Mouse (Mus musculus): ENCODE measurements around the gene Gdpgp1. TPM values are rescaled to one million over a fixed set of nuclear protein-coding genes. Genes with fewer than 3 reads are reported as not detected.

Gdpgp1 gene
- total RNA-seq, 4 experiments from 2014 or later: 0.56 to 1.3 (median 0.83) TPM

DNA sequence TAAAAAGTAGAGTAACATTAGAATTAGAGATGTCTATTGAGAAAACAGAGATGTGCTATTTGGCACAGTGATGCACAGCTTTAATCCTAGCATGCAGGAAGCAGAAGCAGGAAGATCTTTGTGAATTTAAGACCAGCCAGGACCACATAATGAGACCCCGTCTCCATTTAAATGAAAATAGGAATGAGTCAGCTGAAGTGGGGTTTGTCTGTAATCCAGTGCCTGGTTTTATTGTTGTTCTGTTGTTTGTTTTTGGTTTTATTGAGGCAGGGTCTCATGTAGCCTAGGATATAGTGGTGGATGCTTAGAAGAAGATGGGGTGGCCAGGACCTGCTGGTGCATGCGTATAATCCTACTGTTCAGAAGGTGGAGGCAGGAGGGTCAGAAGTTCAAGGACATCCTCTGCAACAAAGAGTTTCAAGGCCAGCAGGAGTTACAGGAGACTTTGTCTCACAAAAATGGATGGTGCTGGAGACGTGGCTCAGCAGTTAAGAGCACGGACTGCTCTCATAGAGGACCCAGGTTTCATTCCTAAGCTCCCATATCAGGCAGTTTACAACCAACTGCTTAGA lies 11.4 kb upstream of the Gdpgp1 start:
- no peak for DNase-seq (ENCODE audit: low spot score in 2 of 2)

DNA sequence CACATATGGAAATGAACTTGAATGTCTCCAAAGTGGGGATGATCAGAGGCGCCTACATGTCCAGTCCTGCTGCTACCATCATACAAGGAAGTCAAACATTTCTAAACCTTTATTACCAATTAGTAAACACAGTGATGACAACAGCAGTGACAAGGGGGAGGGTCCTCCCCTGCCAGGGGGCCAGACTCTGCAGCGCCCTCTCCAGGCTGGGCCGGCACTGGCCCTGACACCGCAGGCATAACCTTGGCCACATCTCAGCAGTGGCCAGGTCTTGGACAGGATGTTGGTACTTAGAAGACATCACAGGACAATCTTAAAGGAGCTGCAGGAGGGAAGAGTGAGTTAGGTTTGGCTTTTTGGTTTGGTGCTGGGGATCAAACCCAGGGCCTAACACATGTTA lies 5.6 kb upstream of the Gdpgp1 start:
- no peak for DNase-seq (ENCODE audit: low spot score in 2 of 2)

GRCm38 (mm10) chr7:80230196-80230595 lies 2.5 kb upstream of the Gdpgp1 start:
- no peak for DNase-seq (ENCODE audit: low spot score in 2 of 2)

GRCm38 (mm10) chr7:80231971-80232488 lies 635 bp upstream of the Gdpgp1 start:
- no peak for DNase-seq (ENCODE audit: low spot score in 2 of 2)

DNA sequence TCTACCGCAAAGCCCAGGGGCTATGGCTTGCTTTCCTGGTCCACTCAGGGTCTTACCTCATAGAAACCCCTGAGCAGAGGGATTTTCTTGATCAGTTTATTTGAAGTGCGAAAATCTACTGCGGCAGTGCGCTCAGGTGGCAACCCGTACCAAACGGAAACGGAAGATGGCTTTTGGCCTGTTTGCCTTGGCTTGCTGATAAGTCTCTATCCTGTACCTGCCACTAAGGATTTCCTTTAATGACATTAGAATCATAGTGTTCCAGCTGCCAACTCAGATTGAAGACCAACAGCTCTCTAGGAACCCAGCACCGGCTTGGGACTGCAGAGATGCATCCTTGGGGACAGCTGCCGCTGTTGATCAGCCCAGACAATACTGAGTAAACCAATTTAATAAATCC lies 1.1 kb downstream of the Gdpgp1 start:
- DNase-seq (ENCODE audit: low spot score in 2 of 2): no peak

DNA sequence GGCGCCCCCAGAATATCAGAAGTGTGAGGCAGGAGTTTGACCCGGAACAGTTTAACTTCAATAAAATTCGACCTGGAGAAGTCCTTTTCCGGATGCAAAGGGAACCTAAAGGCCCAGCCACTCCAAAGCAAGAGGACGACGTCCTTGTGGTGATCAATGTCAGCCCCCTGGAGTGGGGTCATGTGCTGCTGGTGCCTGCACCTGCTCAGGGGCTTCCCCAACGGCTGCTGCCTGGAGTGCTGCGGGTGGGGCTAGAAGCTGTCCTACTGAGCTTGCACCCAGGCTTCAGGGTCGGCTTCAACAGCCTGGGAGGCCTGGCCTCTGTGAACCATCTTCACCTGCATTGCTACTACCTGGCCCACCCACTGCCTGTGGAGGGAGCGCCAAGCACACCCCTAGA lies 5.9 kb downstream of the Gdpgp1 start:
- no peak for DNase-seq (ENCODE audit: low spot score in 2 of 2)

DNA sequence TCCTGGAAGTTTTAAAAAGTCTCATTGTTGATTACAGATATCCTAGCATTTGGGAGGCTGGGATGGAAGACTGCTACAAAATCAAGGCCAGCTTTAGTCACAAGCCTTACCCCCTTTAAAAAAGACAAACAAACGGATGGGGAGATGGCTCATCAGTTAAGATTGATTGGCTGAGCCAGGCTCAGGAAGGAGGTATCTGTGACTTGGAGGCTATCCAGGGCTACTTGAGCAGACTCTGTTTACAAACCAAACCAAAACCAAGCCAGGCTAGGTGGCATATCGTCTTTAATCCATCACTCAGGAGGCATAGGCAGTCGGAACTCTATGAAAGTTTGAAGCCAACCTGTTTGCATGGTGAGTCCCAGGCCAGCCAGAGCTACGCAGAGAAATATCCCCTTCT lies 9.0 kb downstream of the Gdpgp1 start:
- no peak for DNase-seq (ENCODE audit: low spot score in 2 of 2)

GRCm38 (mm10) chr7:80244851-80245250 lies 12.2 kb downstream of the Gdpgp1 start:
- DNase-seq (ENCODE audit: low spot score in 2 of 2): no peak

DNA sequence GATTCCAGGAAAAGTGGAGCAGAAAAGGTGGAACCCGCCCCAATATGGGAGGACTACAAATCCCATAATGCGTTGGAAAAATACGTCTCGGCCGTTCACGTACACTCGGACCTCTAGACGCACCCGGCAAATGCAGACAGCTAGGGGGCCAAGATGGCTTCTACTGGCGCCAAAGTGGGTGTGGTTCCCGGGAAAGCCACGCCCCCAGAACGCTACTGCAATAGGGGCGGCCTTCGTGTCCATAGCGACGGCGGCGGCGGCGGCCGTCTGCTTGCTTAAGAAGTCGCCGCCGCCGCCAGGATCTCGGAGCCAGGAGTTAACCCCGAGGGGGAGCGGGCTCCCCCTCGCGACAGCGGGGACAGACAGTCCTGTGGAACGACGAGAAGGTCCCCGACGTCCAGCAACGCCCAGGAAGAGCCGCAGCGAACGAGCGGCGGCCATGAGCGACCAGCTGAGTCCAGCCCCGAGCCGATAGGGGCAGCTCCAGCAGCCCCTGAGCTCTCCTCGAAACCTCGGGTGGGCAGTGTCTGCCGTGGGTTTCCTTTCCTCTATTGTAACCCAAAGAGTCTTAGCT lies 13.6 kb downstream of the Gdpgp1 start, which contains the start of gene Ttll13:
Ttll13 (plus strand) TSS at position 229 of the 574 bp plus-strand sequence.
- peak; percentile 93 to 94 for DNase-seq (ENCODE audit: low spot score in 2 of 2)

GRCm38 (mm10) chr7:80246859-80247258 lies 14.2 kb downstream of the Gdpgp1 start:
- DNase-seq (ENCODE audit: low spot score in 2 of 2): no peak

DNA sequence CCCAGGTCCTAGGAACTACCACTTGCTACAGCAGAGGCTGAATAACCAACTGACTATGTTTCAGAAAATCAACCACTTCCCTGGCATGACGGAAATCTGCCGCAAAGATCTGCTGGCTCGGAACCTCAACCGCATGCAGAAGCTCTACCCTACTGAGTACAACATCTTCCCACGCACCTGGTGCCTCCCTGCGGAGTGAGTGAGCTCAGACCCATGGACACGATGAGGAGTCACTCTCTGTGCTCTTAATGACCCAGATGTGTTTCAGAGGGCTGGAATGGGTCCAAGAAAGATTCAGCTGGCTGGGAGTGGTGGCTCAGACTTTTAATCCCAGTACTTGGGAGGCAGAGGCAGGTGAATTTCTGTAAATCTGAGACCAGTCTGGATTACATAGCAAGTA lies 19.8 kb downstream of the Gdpgp1 start:
- no peak for DNase-seq (ENCODE audit: low spot score in 2 of 2)

DNA sequence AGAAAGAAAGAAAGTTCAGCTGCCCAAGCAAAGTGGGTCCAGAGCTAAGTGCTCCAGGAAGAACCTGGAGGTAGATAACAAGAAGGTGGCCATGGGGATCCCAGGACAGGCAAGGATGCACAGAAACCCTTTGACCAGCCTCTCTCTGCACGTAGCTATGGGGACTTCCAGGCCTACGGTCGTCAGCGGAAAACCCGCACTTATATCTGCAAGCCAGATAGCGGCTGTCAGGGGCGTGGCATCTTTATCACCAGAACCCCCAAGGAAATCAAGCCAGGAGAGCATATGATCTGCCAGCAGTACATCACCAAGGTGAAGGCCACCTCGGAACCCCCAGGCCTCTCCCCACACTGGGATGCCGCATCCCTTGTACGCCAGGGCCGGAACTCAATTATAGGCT lies 20.2 kb downstream of the Gdpgp1 start:
- DNase-seq (ENCODE audit: low spot score in 2 of 2): no peak

- no peak for DNase-seq (ENCODE audit: low spot score in 2 of 2)
Measured at GRCm38 (mm10) chr7:80255981-80256380, 23.3 kb downstream of the Gdpgp1 start.

DNA sequence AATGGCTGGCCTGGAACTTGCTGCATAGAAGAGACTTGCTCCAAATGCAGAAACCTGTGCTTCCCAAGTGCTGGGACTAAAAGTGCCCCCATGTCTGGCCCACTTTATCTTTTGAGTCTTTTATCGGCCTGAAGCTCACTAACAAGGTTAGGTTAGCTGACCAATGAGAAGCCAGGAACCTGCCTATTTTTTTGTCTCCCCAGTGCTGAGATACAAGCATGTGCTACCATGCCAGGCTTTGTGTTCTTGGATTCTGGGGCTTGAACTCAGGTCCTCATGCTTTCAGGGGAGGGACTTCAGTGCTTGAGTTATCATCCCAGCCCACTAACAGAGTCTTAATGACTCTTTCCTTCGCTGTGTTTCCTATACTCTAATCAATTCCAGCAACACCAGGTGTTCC lies 25.0 kb downstream of the Gdpgp1 start:
- no peak for DNase-seq (ENCODE audit: low spot score in 2 of 2)

- DNase-seq (ENCODE audit: low spot score in 2 of 2): peak; percentile 73 to 79
Measured at GRCm38 (mm10) chr7:80260625-80261371, 28.1 kb downstream of the Gdpgp1 start, which contains the start of gene Ngrn. Gene Ngrn (plus strand): TSS chr7:80261215.

DNA sequence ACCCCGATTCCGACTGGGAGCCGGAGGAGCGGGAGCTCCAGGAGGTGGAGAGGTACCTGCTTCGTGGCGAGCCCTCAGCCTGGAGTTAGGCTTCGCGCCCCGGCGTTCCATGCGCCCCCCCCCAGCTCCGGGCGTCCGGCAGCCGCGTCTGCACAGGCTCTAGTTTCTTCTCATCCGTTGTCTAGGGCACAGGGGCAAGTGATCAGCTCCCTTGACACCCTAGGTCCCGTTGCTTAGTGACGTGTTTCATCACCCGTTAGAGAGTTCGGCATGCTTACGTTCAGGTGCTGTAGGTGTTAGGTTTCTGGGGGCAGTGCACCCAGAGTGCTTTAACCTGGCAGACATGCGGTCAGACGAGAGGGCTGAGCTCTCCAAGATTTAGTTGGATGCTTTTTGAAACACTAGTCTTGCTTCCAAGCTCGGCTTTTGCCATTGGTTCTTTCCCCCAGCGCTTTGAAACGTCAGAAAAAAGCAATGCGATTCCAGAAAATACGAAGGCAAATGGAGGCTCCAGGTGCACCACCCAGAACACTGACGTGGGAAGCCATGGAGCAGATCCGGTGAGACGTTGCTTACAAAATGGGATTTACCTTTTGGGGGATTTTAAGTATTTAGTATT lies 28.8 kb downstream of the Gdpgp1 start:
- DNase-seq (ENCODE audit: low spot score in 2 of 2): no peak

DNA sequence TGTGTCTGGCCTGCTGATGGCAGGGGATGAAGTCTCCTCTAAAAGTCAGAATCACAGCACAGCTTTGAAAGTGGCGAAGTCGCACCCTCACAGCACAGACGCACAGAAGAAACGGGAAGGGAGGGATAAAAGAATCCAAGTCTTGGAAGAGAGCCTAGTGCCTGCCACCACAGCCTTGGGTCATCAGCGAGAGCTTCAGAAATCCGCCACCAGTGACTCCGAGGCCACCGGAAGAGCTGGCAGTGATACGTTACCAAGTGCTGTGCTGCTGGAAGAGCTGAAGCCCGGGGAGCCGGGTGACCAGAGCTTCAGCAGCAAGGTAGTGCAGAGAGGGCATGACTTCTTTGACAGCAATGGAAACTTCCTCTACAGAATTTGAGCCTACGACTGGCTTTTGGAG lies 31.9 kb downstream of the Gdpgp1 start:
- no peak for DNase-seq (ENCODE audit: low spot score in 2 of 2)

DNA sequence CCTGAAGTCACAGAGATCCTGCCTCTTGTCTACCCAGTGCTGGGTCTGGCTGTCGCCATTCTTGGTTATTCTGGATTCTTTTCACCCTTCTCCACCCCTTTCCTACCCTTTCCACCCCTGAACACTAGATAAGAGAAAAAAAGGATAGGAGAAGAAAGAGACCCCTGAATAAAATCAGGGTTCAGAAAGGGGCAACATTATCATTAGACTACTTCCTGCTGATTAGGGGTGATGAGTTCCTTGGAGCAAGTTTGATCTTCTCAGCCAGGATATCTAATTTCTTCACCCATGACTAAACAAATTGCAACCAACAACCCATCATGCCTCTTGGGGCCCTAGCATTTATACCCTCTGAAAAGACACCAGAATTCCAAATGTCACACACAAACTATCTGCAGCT lies 35.1 kb downstream of the Gdpgp1 start:
- DNase-seq (ENCODE audit: low spot score in 2 of 2): no peak

- peak; percentile 90 to 91 for DNase-seq (ENCODE audit: low spot score in 2 of 2)
Measured at GRCm38 (mm10) chr7:80268897-80269750, 36.5 kb downstream of the Gdpgp1 start, which contains the start of gene Vps33b. Gene Vps33b (plus strand): TSS chr7:80269649.

DNA sequence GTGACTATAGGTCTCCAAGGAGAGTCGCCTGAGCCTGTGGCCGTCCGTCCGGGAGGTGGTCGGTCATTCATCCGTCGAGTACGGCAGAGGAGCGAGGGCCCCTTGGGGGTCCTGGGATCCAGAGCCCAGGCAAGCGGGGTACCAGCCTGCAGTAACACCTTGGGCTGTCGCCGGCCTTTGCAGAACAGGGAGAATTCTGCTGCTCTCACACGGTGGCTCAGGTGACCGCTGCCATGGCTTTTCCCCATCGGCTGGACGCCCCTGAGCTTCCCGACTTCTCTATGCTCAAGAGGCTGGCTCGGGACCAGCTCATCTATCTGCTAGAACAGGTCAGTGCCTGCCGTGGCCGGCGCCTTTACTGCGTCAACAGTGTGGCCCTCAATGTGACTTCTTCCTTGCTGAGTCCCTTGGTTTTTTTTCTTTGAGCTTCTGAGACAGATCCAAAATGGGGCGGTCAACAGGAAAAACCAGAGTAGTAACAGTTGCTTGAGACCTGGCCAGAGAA lies 37.1 kb downstream of the Gdpgp1 start:
- DNase-seq (ENCODE audit: low spot score in 2 of 2): no peak

DNA sequence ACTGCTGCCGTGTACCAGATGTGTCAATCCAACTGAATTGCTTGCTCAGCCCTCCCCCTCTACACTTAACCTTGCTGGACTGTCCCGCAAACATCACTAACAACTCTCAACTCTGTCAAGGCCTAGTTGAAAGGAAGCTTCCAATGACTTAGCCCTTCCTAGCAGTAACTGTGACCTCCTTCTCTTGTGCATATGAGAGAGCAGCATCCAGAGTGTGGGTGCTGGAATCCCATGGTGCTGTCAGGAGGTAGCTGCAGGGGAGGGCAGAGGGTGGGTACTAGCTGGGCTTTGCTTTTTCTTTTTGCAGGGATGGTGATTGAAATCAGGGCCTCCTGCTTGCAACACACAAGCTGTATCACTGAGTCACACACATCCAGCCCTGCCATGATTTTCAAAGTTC lies 40.8 kb downstream of the Gdpgp1 start:
- no peak for DNase-seq (ENCODE audit: low spot score in 2 of 2)
